Mouse (Mus musculus) central nervous system, embryonic 18 days (tissue): ENCODE measurements around the gene Sin3a. TPM values are rescaled to one million over a fixed set of nuclear protein-coding genes. Genes with fewer than 3 reads are reported as not detected.

Experiments used
- polyA plus RNA-seq: library from polyadenylated mRNA; depleted of rRNA; stranded (reverse); fragments of >200 nt; gene quantifications from 2 replicates; pipeline ENCODE4 v1.2.3, GENCODE M21; 2012; rRNA removed

Gene Sin3a
- polyA plus RNA-seq = 38.4 and 47.6 TPM in 2 replicates

GRCm38 (mm10) chr9:57071801-57072351 is at the start of gene Sin3a:
Gene Sin3a, plus strand, starts transcription at chr9:57072040.

DNA sequence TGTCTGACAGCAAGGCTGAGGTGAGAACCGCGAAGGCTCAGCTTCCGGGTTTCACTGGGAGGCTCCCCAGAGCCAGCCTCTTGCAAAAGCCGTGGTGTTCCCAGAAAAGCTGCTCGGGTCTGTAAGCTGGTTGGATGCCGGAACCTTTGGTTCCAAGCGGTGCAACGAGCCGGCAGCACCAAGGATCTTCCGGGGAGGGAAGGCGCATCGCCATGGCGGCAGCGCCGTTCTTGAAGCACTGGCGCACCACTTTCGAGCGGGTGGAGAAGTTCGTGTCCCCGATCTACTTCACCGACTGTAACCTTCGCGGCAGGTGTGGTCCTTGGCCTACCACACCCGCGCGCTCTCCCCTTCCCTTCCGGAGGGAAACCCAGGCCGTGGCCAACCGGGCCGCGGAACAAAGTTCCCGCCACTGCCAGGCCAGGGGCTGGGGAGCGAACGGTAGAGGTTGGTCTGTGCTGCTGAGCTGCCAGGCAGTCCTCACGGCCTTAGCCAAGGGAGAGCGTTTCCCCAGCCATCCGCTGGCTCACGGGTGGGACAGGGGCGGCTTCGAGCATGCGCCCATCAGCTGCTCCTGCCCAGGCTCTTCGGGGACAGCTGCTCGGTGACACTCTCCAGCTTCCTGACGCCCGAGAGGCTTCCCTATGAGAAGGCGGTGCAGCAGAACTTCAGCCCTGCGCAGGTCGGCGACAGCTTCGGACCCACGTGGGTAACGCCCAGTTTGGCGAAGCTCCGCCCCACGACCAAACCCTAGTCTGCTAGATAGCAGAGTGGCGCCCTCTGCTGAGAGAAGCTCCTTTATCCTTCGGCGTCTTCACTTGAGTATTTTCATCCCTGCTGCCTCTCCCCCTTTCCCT is 59.0 kb downstream of the Sin3a start, which contains the start of gene Man2c1:
Man2c1 (plus strand) TSS at position 114 of the 857 bp plus-strand sequence.

GRCm38 (mm10) chr9:57148144-57148878 is 76.5 kb downstream of the Sin3a start, which contains the start of gene Neil1:
Gene Neil1, minus strand, starts transcription at chr9:57148305.

DNA sequence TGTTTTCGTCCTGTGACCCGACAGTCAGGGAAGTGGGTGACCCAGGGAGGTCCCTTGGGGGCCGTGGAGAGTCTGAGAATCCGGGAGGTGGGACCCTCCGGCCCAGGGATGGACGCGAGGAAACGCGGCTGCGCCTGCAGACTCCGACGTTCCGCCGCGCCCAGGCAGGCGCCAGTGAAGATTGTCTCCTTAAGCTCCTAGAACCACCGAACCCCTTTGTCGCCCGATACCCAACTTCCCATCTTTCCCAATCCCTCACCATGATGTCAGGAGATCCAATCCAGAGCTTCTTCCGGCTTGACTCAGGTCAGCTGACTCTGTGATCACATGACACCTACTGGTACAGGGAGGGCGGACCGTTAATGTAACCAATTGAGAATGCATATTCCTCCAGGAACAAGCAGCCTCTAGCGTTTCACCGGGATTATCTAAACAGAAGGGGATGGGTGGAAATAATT is 86.2 kb downstream of the Sin3a start, which contains the start of gene Commd4:
Commd4 (minus strand) TSS at position 319 of the 458 bp plus-strand sequence.

Other genes with a start within 250 kb of the Sin3a start
- gene Odf3l1, start 207.4 kb upstream of the Sin3a start, polyA plus RNA-seq = 0.14 and 0.47 TPM in 2 replicates
- gene Cspg4, start 207.0 kb upstream of the Sin3a start, polyA plus RNA-seq = 7.8 and 8.9 TPM in 2 replicates
- gene Snx33, start 143.7 kb upstream of the Sin3a start, polyA plus RNA-seq = 2.0 and 2.1 TPM in 2 replicates
- gene Imp3, start 134.6 kb upstream of the Sin3a start, polyA plus RNA-seq = 131 and 137 TPM in 2 replicates
- 16.7 and 19.5 TPM in 2 replicates for gene Snupn, start 121.2 kb upstream of the Sin3a start, polyA plus RNA-seq
- 44.1 and 45.8 TPM in 2 replicates for gene Ptpn9, start 77.1 kb upstream of the Sin3a start, polyA plus RNA-seq
- gene Man2c1, start 58.6 kb downstream of the Sin3a start, polyA plus RNA-seq = 246 and 257 TPM in 2 replicates
- gene Neil1, start 76.3 kb downstream of the Sin3a start, polyA plus RNA-seq = 12.9 and 13.8 TPM in 2 replicates
- 238 and 247 TPM in 2 replicates for gene Commd4, start 86.3 kb downstream of the Sin3a start, polyA plus RNA-seq
- not detected in 2 replicates for gene Trcg1, start 164.5 kb downstream of the Sin3a start, polyA plus RNA-seq
- 1.8 and 2.0 TPM in 2 replicates for gene 1700017B05Rik, start 190.6 kb downstream of the Sin3a start, polyA plus RNA-seq